In genomic region chr13:35755002-35755401, GRCm38 (mm10) we compare ENCODE assay signal across 23 mouse cellular contexts.
DNase-seq lines count a peak whose midpoint lies in the region; ATAC-seq and TF ChIP-seq lines count a peak whose summit lies in the region.
"Had no signal": no experiment of that assay in that cellular context is flagged by ENCODE, and none has a peak within 500 bp of the region (broad histone marks: within the 10 kb centered on the region; RNA-seq: fewer than 3 reads in every experiment).

No protein-coding gene starts in this region.

- no peak overlapping the region for H3K4me2 ChIP-seq in heart, embryonic 11.5 days
- no peak overlapping the region for H3K4me2 ChIP-seq in midbrain, embryonic 11.5 days
- H3K4me2 ChIP-seq in midbrain, embryonic 16.5 days (ENCODE audit: low read length) = no peak overlapping the region
- H3K4me2 ChIP-seq in liver, embryonic 16.5 days (ENCODE audit: low read depth, low read length) = peak overlapping the region; percentile 35; the same call in 1 of the 2 replicates
- H3K4me2 ChIP-seq in lung, postnatal 0 days (replicated peaks; ENCODE audit: low read depth, low read length) = no peak overlapping the region
- H3K4me2 ChIP-seq: embryonic facial prominence, embryonic 13.5 days; forebrain, embryonic 12.5 days; heart, embryonic 15.5 days; hindbrain, embryonic 13.5 days had no signal

- H3K27ac ChIP-seq in heart, embryonic 10.5 days = 0 out of 2 replicates have a peak overlapping the region, but pooled peaks have one; percentile 16
- H3K27ac ChIP-seq in heart, embryonic 11.5 days (ENCODE audit: low read depth, low read length) = no peak overlapping the region
- H3K27ac ChIP-seq in midbrain, embryonic 11.5 days (ENCODE audit: low read depth, low read length) = no peak overlapping the region
- no peak overlapping the region for H3K27ac ChIP-seq in midbrain, embryonic 16.5 days (ENCODE audit: low read length)
- peak overlapping the region; percentile 67 for H3K27ac ChIP-seq in liver, embryonic 16.5 days (ENCODE audit: low read length)
- no peak overlapping the region for H3K27ac ChIP-seq in lung, postnatal 0 days (ENCODE audit: low read length)
- H3K27ac ChIP-seq: embryonic facial prominence, embryonic 13.5 days; forebrain, embryonic 12.5 days; heart, embryonic 15.5 days; hindbrain, embryonic 13.5 days had no signal

- intact Hi-C loops in left cerebral cortex, postnatal 10 days (cut with DNase I) = no loop called here

- no peaks in the 10 kb centered on the region for H3K9me3 ChIP-seq in heart, embryonic 10.5 days
- no peaks in the 10 kb centered on the region for H3K9me3 ChIP-seq in heart, embryonic 11.5 days (replicated peaks; ENCODE audit: control insufficient read depth, low read length)
- no peaks in the 10 kb centered on the region for H3K9me3 ChIP-seq in midbrain, embryonic 11.5 days (ENCODE audit: control insufficient read depth, low read length)
- no peaks in the 10 kb centered on the region for H3K9me3 ChIP-seq in midbrain, embryonic 16.5 days (replicated peaks; ENCODE audit: control insufficient read depth, low read length, poor library complexity, severe bottlenecking)
- H3K9me3 ChIP-seq in liver, embryonic 16.5 days (replicated peaks; ENCODE audit: control insufficient read depth, low read length) = no peaks in the 10 kb centered on the region
- no peaks in the 10 kb centered on the region for H3K9me3 ChIP-seq in lung, postnatal 0 days (ENCODE audit: low read length)
- H3K9me3 ChIP-seq: embryonic facial prominence, embryonic 13.5 days; forebrain, embryonic 12.5 days; heart, embryonic 15.5 days had no signal

- WGBS in heart, embryonic 10.5 days = 78% methylated on average over 6 of the region's 6 CpGs
- WGBS in heart, embryonic 11.5 days (ENCODE audit: insufficient replicate concordance) = 83% methylated on average over 6 of the region's 6 CpGs
- 98% methylated on average over 6 of the region's 6 CpGs for WGBS in midbrain, embryonic 11.5 days
- WGBS in midbrain, embryonic 16.5 days = 94% methylated on average over 6 of the region's 6 CpGs
- WGBS in liver, embryonic 16.5 days (ENCODE audit: insufficient replicate concordance) = 64% methylated on average over 6 of the region's 6 CpGs
- WGBS in lung, postnatal 0 days = 86% methylated on average over 6 of the region's 6 CpGs

- H3K9ac ChIP-seq in heart, embryonic 11.5 days (ENCODE audit: low read depth, low read length) = no peak overlapping the region
- no peak overlapping the region for H3K9ac ChIP-seq in midbrain, embryonic 11.5 days (ENCODE audit: low read length)
- H3K9ac ChIP-seq in midbrain, embryonic 16.5 days (ENCODE audit: low read depth, low read length) = no peak overlapping the region
- H3K9ac ChIP-seq in liver, embryonic 16.5 days (ENCODE audit: low read depth, low read length) = no peak overlapping the region
- no peak overlapping the region for H3K9ac ChIP-seq in lung, postnatal 0 days (replicated peaks; ENCODE audit: low read depth)
- H3K9ac ChIP-seq: embryonic facial prominence, embryonic 13.5 days; forebrain, embryonic 12.5 days; forebrain, postnatal 0 days; heart, embryonic 15.5 days; hindbrain, embryonic 13.5 days had no signal

- no peaks in the 10 kb centered on the region for H3K36me3 ChIP-seq in heart, embryonic 10.5 days
- no peaks in the 10 kb centered on the region for H3K36me3 ChIP-seq in heart, embryonic 11.5 days (ENCODE audit: control insufficient read depth, insufficient read depth, low read length)
- H3K36me3 ChIP-seq in midbrain, embryonic 11.5 days (ENCODE audit: control insufficient read depth, insufficient read depth, low read length) = no peaks in the 10 kb centered on the region
- no peaks in the 10 kb centered on the region for H3K36me3 ChIP-seq in midbrain, embryonic 16.5 days (ENCODE audit: control insufficient read depth, insufficient read depth, low read length)
- H3K36me3 ChIP-seq in liver, embryonic 16.5 days (ENCODE audit: control insufficient read depth, insufficient read depth) = no peaks in the 10 kb centered on the region
- no peaks in the 10 kb centered on the region for H3K36me3 ChIP-seq in lung, postnatal 0 days (ENCODE audit: insufficient read depth, low read length)
- H3K36me3 ChIP-seq: embryonic facial prominence, embryonic 13.5 days; forebrain, embryonic 12.5 days; heart, embryonic 15.5 days; hindbrain, embryonic 13.5 days had no signal

- H3K4me1 ChIP-seq in heart, embryonic 10.5 days = peaks cover 57% of the 10 kb centered on the region
- peaks cover 37% of the 10 kb centered on the region for H3K4me1 ChIP-seq in heart, embryonic 11.5 days (ENCODE audit: control insufficient read depth, insufficient read depth, low read length)
- peaks cover 2% of the 10 kb centered on the region; the same call in 1 of the 2 replicates for H3K4me1 ChIP-seq in midbrain, embryonic 11.5 days (ENCODE audit: control insufficient read depth, insufficient read depth, low read length)
- no peaks in the 10 kb centered on the region for H3K4me1 ChIP-seq in midbrain, embryonic 16.5 days (ENCODE audit: control insufficient read depth, insufficient read depth, low read length)
- H3K4me1 ChIP-seq in liver, embryonic 16.5 days (ENCODE audit: control insufficient read depth, low read depth, low read length) = peaks cover 68% of the 10 kb centered on the region
- H3K4me1 ChIP-seq in lung, postnatal 0 days (ENCODE audit: insufficient read depth, low read depth, low read length) = no peaks in the 10 kb centered on the region
- H3K4me1 ChIP-seq: forebrain, embryonic 12.5 days had no signal

- no peak overlapping the region for H3K4me3 ChIP-seq in heart, embryonic 10.5 days
- H3K4me3 ChIP-seq in heart, embryonic 11.5 days (ENCODE audit: low read depth, low read length) = no peak overlapping the region
- no peak overlapping the region for H3K4me3 ChIP-seq in midbrain, embryonic 11.5 days (ENCODE audit: low read depth, low read length)
- no peak overlapping the region for H3K4me3 ChIP-seq in midbrain, embryonic 16.5 days (ENCODE audit: low read depth, low read length)
- H3K4me3 ChIP-seq in liver, embryonic 16.5 days (ENCODE audit: low read depth, low read length) = no peak overlapping the region
- H3K4me3 ChIP-seq in lung, postnatal 0 days (ENCODE audit: low read depth, low read length) = no peak overlapping the region
- H3K4me3 ChIP-seq: embryonic facial prominence, embryonic 13.5 days; forebrain, embryonic 12.5 days; heart, embryonic 15.5 days; hindbrain, embryonic 13.5 days had no signal

- no peaks in the 10 kb centered on the region for H3K27me3 ChIP-seq in heart, embryonic 10.5 days (ENCODE audit: insufficient read depth, poor library complexity, severe bottlenecking)
- H3K27me3 ChIP-seq in heart, embryonic 11.5 days (ENCODE audit: control insufficient read depth, insufficient read depth, low read length) = no peaks in the 10 kb centered on the region
- no peaks in the 10 kb centered on the region for H3K27me3 ChIP-seq in midbrain, embryonic 11.5 days (ENCODE audit: control insufficient read depth, insufficient read depth, low read length)
- H3K27me3 ChIP-seq in midbrain, embryonic 16.5 days (ENCODE audit: control insufficient read depth, insufficient read depth, low read depth, low read length) = no peaks in the 10 kb centered on the region
- H3K27me3 ChIP-seq in liver, embryonic 16.5 days (ENCODE audit: control insufficient read depth, insufficient read depth, low read depth, low read length) = no peaks in the 10 kb centered on the region
- no peaks in the 10 kb centered on the region for H3K27me3 ChIP-seq in lung, postnatal 0 days (replicated peaks; ENCODE audit: insufficient read depth, low read length)
- H3K27me3 ChIP-seq: embryonic facial prominence, embryonic 13.5 days; forebrain, embryonic 12.5 days; heart, embryonic 15.5 days; hindbrain, embryonic 13.5 days; Patski had no signal

- no peak for DNase-seq in heart, embryonic 10.5 days (ENCODE audit: low spot score)
- peak; percentile 8 for DNase-seq in midbrain, embryonic 11.5 days (ENCODE audit: low spot score, missing footprints)
- DNase-seq in left cerebral cortex, adult 18-20 months (ENCODE audit: low spot score in 2 of 2) = no peak
- no peak for DNase-seq in left cerebral cortex, postnatal 10 days (ENCODE audit: extremely low spot score in 1 of 2, low spot score in 2 of 2)
- DNase-seq in lung, postnatal 0 days (ENCODE audit: low spot score) = no peak
- DNase-seq: adrenal gland, postnatal 14 days; B cell, adult 2 months; cerebellum, adult 11-12 months; cerebellum, adult 9-10 months; cerebellum, postnatal 25 days; forebrain, postnatal 0 days; gastrocnemius, postnatal 25 days; heart, adult 11 months; heart, postnatal 14 days had no signal

- no peak for TF ChIP-seq CTCF in lung, postnatal 0 days (IDR thresholded peaks at IDR 0.05)

- TF ChIP-seq EP300 in lung, postnatal 0 days (IDR thresholded peaks at IDR 0.05) = no peak

- ATAC-seq in heart, embryonic 11.5 days (replicated peaks; ENCODE audit: insufficient number of reproducible peaks, low FRiP score, low TSS enrichment) = no peak
- no peak for ATAC-seq in midbrain, embryonic 11.5 days (ENCODE audit: low FRiP score)
- ATAC-seq in midbrain, embryonic 16.5 days = no peak
- ATAC-seq in liver, embryonic 16.5 days (ENCODE audit: low read depth) = no peak
- ATAC-seq in lung, postnatal 0 days = no peak
- ATAC-seq: activated CD4-positive, CD25-positive, alpha-beta regulatory T cell, adult 4 months; forebrain, postnatal 0 days; Patski had no signal

Comparison
In these comparisons a context has a peak if more than half of its experiments do, and no peak if none do; other contexts are left out.
1. H3K27ac ChIP-seq: peak in heart, embryonic 10.5 days (single experiment) and liver, embryonic 16.5 days (single experiment); none in heart, embryonic 11.5 days (single experiment), midbrain, embryonic 11.5 days (single experiment), midbrain, embryonic 16.5 days (single experiment) and lung, postnatal 0 days (single experiment).